Mouse (Mus musculus) heart, postnatal 36 days (tissue): ENCODE measurements around the gene Amy2a4. TPM values are rescaled to one million over a fixed set of nuclear protein-coding genes. Genes with fewer than 3 reads are reported as not detected.
"Not testable (repeated sequence)": the region's sequence is repeated elsewhere in the genome, so short reads cannot be mapped to it uniquely, and the experiment has no call there.

Experiments
- DNase-seq, 2 experiments: peaks; one replicate each; pipeline ENCODE4 v3.0.0; 2021 to 2022
- intact Hi-C: fragments of 180-260 bp; cut with DNase I; formaldehyde crosslinking; loops from one replicate; pipeline ENCODE4 v1.15.1; 2025
- total RNA-seq, 2 experiments: library from RNA; stranded (reverse); gene quantifications; 2 replicates each; pipeline ENCODE4 v1.2.3; 2021

Amy2a4 gene
- not detected for total RNA-seq

DNA sequence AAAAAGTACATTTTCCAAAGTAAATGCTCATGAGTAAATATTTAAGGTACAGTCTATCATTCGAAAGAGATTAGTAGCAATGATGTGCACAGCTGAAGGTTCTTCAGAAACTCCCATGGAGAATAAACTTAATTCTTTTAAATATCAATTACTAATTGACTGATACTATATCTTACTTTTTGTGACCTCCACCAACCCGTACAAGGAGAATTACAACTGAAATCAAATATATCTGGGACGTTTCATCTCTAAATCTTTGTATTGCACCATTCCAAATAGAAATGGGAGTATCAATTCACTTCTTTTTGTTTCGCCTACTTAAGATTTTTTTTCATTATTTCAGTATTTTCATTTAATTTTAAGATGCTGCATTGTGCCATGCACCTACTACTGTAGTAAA is at the start of gene Amy2a4:
TSS of gene Amy2a4 (minus strand) at position 101 of the 400 bp plus-strand sequence.
- intact Hi-C loops, DNase-seq: not testable (repeated sequence)

DNA sequence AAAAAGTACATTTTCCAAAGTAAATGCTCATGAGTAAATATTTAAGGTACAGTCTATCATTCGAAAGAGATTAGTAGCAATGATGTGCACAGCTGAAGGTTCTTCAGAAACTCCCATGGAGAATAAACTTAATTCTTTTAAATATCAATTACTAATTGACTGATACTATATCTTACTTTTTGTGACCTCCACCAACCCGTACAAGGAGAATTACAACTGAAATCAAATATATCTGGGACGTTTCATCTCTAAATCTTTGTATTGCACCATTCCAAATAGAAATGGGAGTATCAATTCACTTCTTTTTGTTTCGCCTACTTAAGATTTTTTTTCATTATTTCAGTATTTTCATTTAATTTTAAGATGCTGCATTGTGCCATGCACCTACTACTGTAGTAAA is 32.7 kb upstream of the Amy2a4 start, which contains the start of gene Amy2a3:
TSS of gene Amy2a3 (minus strand) at position 101 of the 400 bp plus-strand sequence.
- DNase-seq, intact Hi-C loops: not testable (repeated sequence)

GRCm38 (mm10) chr3:113312937-113313336 is 21.7 kb upstream of the Amy2a4 start:
- intact Hi-C loops, DNase-seq: not testable (repeated sequence)

- DNase-seq, intact Hi-C loops: not testable (repeated sequence)
These were observed 11.0 kb downstream of the Amy2a4 start for GRCm38 (mm10) chr3:113280285-113280684.

DNA sequence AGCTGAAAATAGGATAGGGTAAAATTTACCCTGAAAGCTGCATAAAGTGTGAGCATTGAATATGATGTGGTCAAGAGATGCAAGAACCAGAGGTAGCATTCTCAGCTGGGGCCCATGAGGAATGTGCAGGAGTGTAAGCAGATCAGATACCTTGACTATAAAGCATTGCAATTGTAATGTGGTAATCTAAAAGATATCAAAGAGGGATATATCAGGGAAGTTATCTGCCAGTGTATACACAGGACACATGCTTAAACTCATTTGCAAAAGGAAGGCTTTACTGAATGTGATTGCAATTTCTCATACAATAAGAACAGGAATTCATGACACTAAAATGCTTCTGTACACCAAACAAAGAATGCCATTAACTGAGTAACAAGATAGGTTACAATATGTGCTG is 11.7 kb downstream of the Amy2a4 start:
- DNase-seq, intact Hi-C loops: not testable (repeated sequence)

DNA sequence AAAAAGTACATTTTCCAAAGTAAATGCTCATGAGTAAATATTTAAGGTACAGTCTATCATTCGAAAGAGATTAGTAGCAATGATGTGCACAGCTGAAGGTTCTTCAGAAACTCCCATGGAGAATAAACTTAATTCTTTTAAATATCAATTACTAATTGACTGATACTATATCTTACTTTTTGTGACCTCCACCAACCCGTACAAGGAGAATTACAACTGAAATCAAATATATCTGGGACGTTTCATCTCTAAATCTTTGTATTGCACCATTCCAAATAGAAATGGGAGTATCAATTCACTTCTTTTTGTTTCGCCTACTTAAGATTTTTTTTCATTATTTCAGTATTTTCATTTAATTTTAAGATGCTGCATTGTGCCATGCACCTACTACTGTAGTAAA is 32.5 kb downstream of the Amy2a4 start, which contains the start of gene Amy2a5:
TSS of gene Amy2a5 (minus strand) at position 101 of the 400 bp plus-strand sequence.
- DNase-seq, intact Hi-C loops: not testable (repeated sequence)

Other genes starting within 250 kb of the Amy2a4 start
- gene Amy2a5, start 32.6 kb downstream of the Amy2a4 start, total RNA-seq, result not detected
- not detected for gene Amy2a3, start 32.6 kb upstream of the Amy2a4 start, total RNA-seq
- gene Amy2a2, start 65.2 kb upstream of the Amy2a4 start, total RNA-seq, result not detected
- gene Amy2a1, start 241.0 kb upstream of the Amy2a4 start, total RNA-seq, result not detected